Mouse (Mus musculus): ENCODE results near the gene Ubac2.

The Ubac2 gene

DNA sequence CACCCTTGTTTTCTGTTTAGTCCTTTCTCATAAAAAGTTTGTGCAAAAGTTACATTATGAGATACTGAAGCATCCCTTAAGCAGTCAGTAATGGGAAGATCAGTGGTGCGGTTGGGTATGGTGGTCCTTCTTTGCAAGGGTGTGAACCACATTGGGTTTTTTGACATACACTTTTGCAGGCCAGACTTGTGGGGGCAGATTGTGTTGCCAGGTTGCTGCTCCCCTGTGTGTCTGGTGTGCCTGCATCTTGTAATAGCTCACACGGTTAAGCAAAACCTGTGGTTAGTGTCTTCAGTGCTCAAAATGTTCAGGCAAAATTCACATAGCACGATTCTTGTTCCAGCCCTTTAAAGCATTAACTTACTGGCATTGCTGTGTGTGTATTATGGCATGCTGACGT is 16.9 kb downstream of the Ubac2 start:
- DNase-seq, result no peak

DNA sequence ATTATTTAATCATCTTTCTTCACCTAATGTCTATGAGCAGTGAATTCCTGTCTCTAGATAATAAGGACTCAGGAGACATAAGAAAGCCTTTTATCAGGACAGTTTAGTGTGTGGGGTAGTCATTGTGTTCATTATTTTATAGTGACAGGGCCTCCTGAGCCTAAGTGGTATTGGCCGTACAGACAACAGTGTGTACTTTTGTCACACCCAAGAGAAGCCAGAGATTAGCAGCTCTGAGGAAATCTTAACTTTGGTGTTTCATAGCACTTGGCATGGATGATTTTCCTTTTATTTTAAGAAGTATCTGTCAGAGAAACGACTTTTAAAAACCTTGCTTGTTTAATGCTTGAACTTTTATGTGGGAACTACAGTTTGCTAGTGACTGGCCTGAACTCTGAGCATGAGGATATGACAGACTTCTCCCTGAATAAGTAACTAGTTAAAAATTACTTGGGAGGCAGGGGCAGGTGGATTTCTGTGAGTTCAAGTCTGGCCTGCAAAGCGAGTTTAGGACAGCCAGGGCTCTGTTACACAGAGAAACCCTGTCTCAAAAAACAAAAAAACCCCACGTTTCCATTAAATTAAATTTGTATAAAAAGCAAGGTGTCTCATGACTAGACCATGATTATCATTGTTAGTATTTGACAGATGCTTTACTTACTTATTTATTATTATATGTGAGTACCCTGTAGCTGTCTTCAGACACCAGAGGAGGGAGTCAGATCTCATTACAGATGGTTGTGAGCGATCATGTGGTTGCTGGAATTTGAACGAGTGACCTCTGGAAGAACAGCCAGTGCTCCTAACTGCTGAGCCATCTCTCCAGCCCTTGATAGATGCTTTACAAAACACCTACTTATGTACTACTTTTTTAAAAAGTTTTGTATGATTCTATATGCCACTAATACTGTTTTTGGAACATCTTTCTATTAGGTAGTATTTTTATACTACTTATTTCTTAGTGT is 18.0 kb downstream of the Ubac2 start:
- DNase-seq, result no peak

DNA sequence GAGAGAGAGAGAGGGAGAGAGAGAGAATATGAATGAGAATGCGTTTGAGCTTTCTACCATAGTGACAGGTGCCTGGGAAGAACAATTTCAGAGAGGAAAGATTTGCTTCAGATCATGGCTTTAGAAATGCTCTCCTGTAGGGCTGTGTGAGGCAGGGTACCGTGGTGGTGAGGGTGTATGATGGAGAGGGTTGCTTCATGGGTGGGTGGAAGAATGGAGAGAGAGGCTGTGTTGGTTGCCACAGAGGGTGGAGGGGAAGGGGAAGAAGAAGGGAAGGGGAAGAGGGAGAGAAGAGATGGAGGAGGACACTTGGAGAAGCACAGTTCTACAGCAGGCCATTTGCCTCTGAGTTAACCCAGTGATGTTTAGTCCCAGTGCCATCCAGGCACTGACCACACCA is 19.4 kb downstream of the Ubac2 start:
- no peak for DNase-seq

DNA sequence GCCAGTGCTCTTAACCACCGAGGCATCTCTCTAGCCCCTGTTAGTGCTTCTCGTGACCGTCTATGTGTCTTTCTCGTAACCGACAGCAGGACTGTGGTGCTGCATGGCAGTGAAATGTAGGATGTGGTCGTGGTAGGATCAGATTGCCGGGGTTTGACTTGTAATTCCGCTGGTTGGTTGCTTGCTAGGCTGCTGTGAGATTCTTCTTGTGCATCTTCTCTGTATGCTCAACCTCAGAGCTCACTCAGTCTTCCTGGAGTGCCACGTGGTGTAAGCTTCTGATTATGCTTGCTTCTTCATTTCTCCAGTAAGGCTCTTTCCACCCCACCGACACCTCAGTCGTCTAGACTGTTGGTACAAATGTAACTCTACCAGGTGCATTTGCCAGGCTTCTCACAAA is 20.1 kb downstream of the Ubac2 start:
- DNase-seq, result no peak

DNA sequence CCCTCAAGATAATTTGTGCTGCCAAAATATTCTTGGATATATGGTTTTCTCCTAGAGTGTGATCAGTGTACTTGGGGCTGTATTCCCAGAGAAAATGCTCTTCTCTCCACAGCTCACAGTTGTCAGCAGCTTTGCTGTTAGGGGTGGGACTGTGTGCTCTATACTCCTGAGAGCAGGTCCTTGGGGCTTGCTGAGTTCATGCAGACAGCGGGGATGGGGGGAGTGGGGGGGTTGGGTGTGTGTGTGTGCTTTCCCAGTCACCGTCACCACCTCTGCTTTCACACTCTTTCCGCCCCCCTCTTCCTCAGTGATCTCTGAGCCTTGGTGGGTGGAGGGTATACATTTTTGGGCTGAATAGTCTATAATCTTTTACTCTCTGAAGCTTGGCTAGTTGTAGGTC is 20.7 kb downstream of the Ubac2 start:
- no peak for DNase-seq

DNA sequence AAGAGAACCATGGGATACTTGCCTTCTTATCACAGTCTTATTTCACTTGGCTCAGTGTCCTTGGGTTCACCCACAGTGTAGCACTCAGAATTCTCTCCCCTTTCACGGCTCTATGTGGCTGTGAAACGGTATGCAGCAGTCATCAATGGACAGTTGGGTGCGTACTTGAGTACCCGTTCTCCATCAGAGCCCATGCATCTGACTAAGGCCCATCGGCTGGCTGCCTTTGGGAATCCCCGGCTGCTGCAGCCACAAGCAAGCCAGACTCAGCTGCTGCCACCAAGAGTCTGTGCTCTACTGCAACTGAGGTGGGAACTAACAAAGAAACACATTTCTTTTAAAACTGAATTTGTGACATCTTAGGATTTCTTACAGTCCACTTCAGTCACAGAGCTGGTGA is 23.1 kb downstream of the Ubac2 start:
- DNase-seq, result no peak

DNA sequence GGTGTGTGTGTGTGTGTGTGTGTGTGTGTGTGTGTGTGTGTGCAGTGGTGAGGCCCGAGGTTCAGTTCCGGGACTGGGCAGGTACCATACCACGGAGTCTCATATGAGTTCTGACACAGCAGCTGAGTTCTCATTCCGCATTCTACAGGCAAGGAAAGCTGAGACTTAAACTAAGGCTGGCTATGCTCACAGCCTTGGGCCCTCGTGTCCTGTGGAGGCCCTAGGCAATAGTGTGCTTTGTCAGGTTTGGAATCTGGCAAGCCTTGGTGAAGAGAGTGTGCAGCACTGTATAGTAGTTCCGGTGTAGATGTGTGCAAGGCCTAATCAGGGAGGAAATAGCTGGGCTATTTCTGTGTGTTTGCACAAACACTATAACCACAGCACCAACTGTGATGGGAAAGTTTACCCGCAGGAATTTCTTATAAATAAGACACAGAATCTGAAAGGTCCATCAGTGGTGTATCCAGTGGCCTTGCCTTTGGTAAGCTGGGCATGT is 25.0 kb downstream of the Ubac2 start:
- DNase-seq, result no peak

DNA sequence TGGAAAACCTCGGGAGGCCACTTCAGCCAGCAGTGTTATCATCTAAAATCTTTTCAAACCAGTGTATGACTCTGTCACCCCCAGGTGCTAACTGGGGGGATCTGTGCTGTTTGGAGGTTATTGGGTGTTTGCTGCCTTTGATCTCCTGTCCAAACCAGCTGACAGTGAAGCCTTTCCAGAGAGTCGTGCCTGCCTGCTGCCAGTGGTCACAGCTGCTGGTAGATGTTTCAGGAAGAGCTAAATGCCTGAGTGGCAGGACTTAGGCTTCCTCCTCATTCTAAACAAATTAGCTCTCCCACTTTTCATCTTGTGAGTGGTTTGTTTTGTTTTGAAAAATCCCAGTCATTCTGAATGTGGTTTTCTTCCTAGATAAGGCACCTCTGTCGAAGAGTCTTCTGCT is 26.3 kb downstream of the Ubac2 start:
- DNase-seq, result no peak

DNA sequence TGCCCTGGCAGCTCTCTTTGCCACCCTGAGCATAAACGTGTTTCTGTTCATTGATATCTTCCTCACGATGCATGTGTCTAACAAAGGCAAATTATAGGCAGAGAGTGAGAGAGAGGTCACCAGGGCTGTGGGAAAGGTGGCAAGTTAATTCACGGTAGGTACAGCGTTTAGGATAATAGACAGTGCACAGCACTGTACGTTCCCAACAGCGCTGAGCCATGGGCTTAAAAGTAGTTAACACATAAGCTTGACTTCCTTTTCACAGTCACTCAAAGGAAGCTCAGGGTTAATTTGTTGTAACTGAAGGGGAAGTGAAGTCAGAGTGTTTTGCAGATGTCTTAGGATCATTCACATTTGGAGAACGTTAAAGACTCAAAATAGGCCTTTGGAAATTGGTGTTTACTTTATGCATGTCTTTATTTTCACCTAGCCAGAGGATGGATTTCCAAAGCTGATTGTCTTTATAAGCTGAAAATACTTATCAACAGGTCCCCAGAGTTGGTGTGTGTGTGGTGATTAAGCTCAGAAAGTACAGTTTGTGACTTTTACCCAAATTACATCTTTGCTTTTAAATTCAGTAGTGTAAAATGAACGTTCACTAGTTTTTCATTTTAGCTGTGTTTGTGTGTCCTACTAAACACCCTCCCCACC is 28.0 kb downstream of the Ubac2 start:
- DNase-seq, result no peak

DNA sequence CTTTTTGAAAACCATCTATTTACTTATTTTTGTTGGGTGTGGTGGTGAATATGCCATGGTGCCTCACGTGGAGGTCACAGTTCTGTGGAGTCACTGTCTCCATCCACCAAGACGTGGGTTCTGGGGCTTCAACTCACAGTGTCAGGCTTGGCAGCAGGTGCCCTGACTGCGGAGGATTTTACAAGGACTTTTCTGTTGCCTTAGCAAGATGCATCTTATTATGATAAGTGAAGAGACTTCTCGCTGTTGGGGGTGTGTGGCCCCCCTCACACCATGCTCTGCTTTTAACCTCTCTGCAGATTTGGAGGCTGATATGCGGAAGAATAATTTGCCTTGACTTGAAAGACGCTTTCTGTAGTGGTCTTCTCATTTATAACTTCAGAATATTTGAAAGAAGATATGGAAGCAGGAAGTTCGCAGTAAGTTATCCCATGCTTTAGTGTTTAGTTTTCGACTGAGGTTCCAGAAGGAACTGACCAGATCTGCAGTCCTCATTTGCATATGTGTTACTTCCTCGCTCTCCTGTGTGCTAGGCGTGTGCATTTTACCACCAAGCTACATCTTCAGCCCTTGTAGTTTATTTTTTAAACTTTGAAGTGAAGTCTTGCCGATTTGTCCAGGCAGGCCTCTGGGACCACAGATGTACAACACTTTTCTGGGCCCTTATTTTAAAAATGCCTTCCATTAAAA is 28.7 kb downstream of the Ubac2 start:
- no peak for DNase-seq

DNA sequence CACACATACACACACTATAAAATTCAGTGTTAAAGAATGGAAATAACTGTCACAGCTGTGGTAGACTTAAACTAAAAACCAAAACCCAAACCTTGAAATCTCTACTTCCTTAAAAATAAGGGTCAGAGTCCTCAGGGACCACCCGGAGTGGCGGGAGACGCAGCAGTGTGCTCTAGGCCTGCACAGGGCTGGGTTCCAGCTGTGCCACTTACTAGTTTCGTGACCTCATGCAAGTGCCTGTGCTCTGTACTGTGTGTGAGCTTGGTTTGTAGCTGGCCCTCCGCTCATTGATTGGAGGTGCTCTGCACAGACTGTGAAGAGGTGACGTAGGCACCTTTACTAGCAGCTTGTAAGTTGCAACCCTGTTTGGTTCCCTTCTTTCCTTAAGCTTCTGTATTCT is 31.4 kb downstream of the Ubac2 start:
- no peak for DNase-seq

DNA sequence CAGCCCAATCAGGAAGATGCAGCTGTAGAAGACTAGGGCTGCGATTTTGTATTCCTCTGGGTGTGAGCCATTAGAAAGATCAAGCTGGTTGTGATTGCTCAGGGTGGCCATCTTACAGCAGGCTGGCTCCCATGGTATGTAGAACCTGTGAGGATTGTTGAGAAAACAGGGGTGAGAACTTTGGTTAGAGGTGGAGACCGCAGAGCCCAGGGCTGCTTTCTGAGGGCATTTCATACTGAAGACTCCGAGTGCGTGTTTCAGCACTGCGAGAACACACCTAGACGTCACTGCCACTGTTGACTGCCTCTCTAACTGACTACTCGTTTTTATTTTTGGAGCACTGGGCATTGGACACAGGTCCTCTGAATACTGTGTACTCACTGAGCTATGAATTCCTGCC is 34.1 kb downstream of the Ubac2 start:
- DNase-seq, result no peak

DNA sequence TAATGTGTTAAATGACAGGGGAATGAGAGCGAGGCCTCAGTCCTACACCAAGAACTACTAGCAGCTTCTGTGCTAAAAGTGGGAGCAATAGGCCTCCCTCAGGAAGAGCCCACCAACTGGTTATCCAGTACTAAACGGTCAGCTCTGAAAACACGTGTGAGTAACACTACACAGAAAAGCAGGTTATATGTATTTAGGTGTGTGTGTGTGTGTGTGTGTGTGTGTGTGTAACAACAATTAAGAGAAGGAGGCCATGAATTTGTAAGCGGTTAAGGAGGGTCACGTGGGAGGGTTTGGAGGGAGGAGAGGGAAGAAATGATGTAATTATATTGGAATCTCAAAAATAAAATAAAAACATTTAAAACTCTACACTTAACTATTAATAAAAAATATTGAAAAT is 36.7 kb downstream of the Ubac2 start:
- no peak for DNase-seq

DNA sequence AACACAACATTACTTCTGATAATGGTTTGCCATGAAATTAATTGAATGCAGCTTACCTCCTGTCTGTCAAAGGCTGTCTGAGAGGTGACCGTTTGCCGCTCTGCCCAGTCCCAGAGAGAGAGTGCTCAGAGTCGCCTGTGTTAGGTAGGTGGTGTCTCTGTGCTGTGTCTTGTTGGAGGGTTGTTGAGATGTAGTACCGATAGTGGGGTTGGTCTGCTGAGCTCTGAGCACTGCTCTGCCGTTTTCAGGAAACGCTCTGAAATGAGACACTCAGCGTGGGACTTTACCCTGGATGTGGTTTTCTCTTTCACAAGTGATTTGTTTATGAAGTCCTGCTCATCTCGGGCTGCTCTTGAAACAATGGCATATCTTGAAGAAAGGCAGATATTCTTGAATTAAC is 37.2 kb downstream of the Ubac2 start, which contains the start of gene Gpr18:
Gpr18 (minus strand) TSS at position 161 of the 400 bp plus-strand sequence.
- no peak for DNase-seq

DNA sequence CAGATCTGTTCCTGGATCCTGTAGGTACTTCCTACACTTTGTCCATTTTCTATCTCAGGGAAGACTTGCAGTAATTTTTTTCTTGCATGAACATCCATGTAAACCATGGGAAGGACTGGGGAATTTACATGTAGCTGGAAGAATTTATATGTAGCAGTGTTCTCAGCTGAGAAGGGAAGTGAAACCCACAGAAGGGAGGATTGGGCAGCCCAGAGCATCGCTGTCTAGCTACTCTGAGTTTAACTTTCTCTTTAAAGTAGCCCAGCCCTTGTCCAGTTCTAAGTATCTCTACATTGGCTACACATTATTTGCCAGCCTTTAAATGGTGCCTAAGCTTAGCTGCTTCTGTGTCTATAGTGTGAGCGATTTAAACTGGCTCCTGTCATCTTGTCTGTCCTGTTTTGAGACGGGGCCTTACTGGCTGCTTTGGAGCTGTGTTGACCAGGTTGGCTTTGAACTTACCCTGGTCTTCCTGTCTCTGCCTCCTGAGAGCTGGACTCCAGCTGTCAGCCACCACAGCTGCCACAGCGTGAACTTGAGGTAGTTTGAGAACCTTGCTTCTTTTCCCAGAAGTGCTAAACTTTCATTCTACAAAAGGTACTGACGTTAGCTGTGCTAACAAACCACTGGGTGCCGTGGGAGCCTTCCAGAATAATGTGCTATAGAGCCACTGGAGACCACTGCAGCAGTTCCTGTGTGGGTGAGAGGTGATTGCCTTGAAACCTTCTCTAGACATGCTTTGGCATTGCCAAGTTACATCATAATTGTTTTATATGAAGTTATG is 38.1 kb downstream of the Ubac2 start:
- no peak for DNase-seq

DNA sequence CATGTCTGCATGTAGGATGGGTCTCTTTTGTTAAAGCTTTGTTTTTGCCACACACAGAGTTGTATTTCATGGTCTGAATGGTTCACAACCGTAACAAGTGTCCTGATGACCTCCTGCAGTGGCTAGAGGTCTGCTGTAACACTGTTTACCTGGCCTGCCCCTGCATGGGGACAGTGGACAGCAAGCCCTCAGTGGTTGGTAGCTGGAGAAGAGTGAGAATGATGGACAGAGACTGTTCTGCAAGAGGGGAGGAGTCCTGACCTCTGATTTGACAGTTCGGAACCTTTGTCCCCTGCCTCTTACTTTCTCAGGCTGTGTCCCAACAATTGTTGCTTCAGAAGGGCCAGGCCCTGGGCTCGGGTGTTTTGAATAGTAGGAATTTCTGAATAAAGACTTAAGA is 39.8 kb downstream of the Ubac2 start:
- no peak for DNase-seq

DNA sequence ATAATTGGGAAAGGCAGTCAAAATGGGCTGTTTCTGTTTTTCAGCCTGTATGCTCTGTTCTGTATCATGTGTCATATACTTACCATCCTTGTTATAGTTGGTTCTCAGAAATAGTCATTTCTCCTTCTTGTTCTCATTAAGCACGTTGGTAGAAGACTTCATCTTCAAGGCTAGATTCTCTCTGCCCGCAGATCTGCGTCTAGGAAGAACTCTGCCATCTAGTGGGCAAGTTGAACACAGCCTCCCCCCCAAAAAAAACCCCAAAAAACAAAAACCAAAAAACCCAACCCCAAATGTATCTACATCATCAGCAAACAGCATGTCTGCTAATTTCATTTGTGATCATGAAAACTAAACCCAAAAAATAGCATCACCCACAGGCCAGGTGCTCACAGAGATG is 41.3 kb downstream of the Ubac2 start:
- peak; percentile 42 for DNase-seq

DNA sequence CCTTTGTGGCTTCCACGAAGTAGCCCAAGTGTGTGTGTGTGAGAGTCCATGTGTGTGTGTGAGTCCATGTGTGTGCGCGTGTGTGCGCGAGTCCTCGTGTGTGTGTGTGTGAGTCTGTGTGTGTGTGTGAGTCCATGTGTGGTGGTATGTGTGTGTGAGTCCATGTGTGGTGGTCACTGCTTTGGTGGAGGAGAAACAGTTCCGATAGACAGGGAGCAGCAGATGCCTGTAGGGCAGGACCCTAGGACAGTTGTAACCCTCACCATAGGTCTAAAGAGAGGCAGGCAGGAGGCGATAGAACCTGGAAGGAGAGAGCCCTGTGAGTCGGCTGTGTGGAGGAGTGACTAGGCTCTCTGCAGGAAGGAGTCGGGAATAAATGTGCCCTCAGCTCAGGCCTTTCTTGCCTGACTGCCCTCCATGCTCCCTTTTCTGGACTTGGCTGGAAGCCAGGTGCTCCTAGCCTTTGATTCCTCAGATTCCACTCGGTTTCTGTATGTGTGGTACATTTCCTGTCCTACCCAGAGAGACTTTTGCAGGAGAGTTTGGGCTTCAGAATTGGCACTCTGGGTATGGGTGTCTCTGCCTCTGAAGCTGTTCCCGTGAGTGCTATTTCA is 42.2 kb downstream of the Ubac2 start:
- DNase-seq, result peak; percentile 14

DNA sequence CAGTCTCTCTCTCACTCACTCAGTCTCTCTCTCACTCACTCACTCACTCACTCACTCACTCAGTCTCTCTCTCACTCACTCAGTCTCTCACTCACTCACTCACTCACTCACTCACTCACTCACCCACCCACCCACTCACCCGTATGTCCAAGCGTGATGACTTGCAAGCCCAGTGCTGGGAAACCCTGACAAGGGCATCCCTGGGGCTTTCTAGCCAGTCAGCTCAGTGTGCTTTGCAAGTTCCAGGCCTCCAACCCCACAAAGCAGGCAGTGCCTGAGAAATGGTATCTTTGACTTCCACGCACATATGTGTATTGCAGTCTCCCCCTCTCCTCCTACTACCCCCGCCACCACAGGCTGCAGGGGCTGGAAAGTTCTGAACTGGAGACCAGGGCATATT is 43.6 kb downstream of the Ubac2 start:
- no peak for DNase-seq

DNA sequence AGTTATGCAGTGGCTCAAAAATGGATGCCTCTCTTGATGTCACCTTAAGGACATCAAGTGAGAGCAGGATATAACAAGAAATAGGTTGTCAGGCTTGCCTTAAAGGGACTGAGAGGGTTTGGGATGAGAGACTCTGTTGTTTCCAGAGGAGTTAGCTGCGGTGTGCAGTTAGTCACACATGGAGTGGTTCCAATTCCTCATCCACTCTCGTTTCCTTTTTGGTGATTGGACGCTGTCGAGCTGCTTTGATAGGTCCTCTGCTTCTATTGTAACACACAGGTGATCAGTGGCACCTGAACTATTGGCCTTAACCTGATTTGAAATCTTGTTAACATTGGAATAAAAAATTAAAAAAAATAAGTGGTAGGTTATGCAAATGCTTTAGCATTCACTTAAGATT is 44.3 kb downstream of the Ubac2 start:
- no peak for DNase-seq

DNA sequence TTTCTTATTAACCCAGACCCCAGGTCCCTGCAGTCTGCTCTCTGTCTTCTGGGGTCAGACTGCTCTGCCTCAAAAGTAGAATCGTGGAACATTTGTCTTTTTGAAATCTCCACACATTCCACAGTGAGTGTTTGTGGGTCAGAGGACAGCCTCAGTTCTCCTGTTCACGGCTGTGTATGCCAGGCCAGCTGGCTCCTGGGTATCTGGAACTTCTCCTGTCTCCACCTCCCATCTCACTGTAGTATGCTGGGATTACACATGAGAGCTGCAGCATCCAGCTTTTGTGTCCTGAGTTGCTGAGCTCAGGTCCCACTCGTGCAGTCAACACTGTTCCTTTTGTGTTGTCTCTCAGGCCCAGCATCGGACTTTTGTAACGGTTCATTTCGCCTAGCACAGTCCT is 46.5 kb downstream of the Ubac2 start:
- no peak for DNase-seq

DNA sequence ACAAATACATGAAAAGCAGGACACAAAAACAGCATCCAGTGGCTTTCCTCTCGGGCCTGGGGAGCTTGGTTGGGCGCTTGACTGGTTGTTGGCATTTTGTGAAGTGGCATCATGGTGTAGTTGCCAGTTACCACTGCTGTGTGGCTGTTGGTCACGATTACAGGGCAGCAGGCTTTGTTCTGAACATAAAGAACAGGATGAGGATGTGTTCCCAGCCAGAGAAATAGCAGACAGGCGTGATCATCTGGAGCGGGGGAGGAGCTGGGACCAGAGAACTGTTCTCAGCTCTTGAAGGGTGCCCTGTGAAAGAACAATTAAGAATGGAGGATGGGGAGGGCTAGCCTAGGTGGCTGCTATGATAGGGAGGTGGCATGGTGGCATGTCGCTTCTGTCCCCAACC is 48.5 kb downstream of the Ubac2 start:
- no peak for DNase-seq
